Mouse (Mus musculus): ENCODE measurements around the gene Fzd1. TPM values are rescaled to one million over a fixed set of nuclear protein-coding genes. Genes with fewer than 3 reads are reported as not detected.

Gene Fzd1
- polyA plus RNA-seq, 1 experiment = 27.6 TPM

DNA sequence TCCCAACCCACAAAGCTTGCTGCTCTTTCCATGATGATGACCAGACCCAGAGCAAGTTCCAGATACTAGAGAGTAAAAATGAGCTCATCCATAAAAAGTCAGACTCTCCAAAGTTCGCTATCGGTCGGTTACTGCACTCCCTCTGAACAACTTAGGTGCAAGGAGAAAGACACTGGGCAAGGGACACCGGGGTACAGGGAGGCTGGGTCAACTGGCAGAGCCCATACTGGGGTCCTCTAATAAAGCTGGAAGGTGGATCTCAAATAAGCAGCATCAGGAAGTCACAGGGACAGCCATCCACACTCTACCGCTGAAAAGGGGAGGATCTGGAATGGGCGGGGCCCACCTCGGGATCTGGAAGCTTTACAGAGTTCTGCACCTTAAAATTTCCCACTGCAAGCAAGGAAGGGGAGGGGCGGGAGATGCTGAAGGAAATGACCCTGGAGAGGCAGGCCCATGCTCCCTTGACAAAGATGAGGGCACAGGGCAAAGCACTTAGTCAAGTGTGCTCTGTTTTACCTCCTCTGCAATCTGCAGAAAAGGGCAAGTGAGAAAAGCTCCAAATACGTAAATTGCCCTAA, 3.0 kb downstream of the Fzd1 start:
- 55% methylated on average over 9 of the region's 9 CpGs for WGBS
- TF ChIP-seq POLR2A (IDR thresholded peaks at IDR 0.05; ENCODE audit: low read depth, low read length) (no peak), CTCF (IDR thresholded peaks at IDR 0.05; ENCODE audit: extremely low read depth, insufficient read depth, insufficient read length, insufficient replicate concordance) (no peak)
- Histone ChIP-seq H3K4me3 (ENCODE audit: extremely low read depth, insufficient read depth, insufficient read length) (no peak overlapping the region), H3K36me3 (ENCODE audit: control insufficient read depth, insufficient read depth, low read length) (no peaks in the 10 kb centered on the region), H3K27me3 (ENCODE audit: control insufficient read depth, insufficient read depth, low read length) (peaks cover 8% of the 10 kb centered on the region; the same call in 1 of the 2 replicates), H3K27ac (ENCODE audit: insufficient read depth, low read length) (no peak overlapping the region), H3K4me1 (ENCODE audit: control insufficient read depth, insufficient read depth, insufficient read length) (no peaks in the 10 kb centered on the region)
- DNase-seq (ENCODE audit: low read depth in 1 of 2, low spot score in 2 of 2) = no peak

DNA sequence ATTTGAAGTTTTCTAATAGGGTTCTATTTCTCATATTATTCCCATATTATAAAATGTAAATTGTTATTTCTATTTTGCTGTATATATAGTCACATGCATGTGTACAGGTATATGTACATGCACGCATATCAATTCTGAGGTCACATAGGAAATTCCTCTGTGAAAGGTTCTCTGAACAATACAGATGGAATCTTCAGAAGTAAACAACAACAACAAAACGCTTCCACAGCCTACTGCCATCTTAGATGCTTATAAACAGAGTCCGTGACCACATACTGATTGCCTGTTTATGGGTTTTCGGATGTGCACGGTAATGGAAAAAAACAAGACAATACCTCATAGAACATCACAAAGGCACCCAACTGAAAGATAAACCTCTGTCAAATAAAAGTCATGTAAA, 4.7 kb downstream of the Fzd1 start:
- Histone ChIP-seq H3K36me3 (ENCODE audit: control insufficient read depth, insufficient read depth, low read length) (no peaks in the 10 kb centered on the region), H3K4me3 (ENCODE audit: extremely low read depth, insufficient read depth, insufficient read length) (no peak overlapping the region), H3K27ac (ENCODE audit: insufficient read depth, low read length) (no peak overlapping the region), H3K27me3 (ENCODE audit: control insufficient read depth, insufficient read depth, low read length) (peaks cover 8% of the 10 kb centered on the region; the same call in 1 of the 2 replicates), H3K4me1 (ENCODE audit: control insufficient read depth, insufficient read depth, insufficient read length) (no peaks in the 10 kb centered on the region)
- no peak for DNase-seq (ENCODE audit: low read depth in 1 of 2, low spot score in 2 of 2)
- 85% methylated on average over 5 of the region's 5 CpGs for WGBS
- TF ChIP-seq CTCF (IDR thresholded peaks at IDR 0.05; ENCODE audit: extremely low read depth, insufficient read depth, insufficient read length, insufficient replicate concordance) (no peak), POLR2A (IDR thresholded peaks at IDR 0.05; ENCODE audit: low read depth, low read length) (no peak)

DNA sequence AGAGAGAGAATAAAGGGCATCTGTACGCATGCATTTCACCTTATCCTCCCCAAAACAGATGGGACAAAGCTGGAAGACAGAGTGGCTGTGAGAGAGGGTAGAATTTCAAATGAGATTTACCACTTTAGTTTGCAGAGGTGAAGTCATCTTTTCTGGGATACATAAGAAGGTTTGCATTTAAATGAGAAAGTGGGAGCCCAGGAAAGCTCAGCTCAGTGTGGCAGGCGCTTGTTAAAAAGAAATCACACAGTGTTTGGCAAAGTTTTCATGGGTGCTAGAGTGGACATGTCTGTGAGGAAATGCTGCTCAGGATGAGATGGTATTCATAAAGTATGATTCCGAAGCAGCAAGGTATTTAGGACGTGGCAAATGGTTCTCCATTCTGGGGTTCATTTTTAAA, 15.1 kb downstream of the Fzd1 start:
- no peak for DNase-seq (ENCODE audit: low read depth in 1 of 2, low spot score in 2 of 2)
- Histone ChIP-seq H3K4me3 (ENCODE audit: extremely low read depth, insufficient read depth, insufficient read length) (no peak overlapping the region), H3K4me1 (ENCODE audit: control insufficient read depth, insufficient read depth, insufficient read length) (no peaks in the 10 kb centered on the region), H3K36me3 (ENCODE audit: control insufficient read depth, insufficient read depth, low read length) (no peaks in the 10 kb centered on the region), H3K27me3 (ENCODE audit: control insufficient read depth, insufficient read depth, low read length) (no peaks in the 10 kb centered on the region), H3K27ac (ENCODE audit: insufficient read depth, low read length) (no peak overlapping the region)
- no peak for TF ChIP-seq POLR2A (IDR thresholded peaks at IDR 0.05; ENCODE audit: low read depth, low read length)
- TF ChIP-seq CTCF (IDR thresholded peaks at IDR 0.05; ENCODE audit: extremely low read depth, insufficient read depth, insufficient read length, insufficient replicate concordance) = no peak
- 84% methylated on average over 4 of the region's 4 CpGs for WGBS

GRCm38 (mm10) chr5:4737013-4737412, 20.8 kb downstream of the Fzd1 start:
- TF ChIP-seq POLR2A (IDR thresholded peaks at IDR 0.05; ENCODE audit: low read depth, low read length) (no peak), CTCF (IDR thresholded peaks at IDR 0.05; ENCODE audit: extremely low read depth, insufficient read depth, insufficient read length, insufficient replicate concordance) (no peak)
- WGBS = 70% methylated on average over 6 of the region's 6 CpGs

DNA sequence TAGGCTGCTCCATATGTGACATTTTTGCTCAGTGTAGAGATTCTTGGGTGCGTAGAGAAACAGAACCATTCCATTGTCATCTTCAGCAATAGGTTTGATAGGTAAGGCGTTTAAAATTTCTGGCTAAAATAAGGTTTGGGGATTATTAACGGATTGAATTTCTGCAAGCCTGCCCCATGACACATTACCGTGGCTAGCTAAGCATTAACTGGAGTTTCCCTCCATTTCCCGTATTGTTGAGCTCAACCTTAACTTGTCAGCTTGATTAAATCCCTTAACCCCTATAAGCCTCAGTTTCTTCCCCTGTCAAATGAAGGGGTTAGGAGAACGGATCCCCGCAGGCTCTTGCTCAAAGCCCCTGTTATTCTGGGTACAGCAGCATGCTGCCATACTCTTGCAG, 22.4 kb downstream of the Fzd1 start:
- no peak overlapping the region for H3K4me3 ChIP-seq (ENCODE audit: extremely low read depth, insufficient read depth, insufficient read length)

More at GRCm38 (mm10) chr5:4737013-4737412, 20.8 kb downstream of the Fzd1 start:
- DNase-seq (ENCODE audit: low read depth in 1 of 2, low spot score in 2 of 2) = no peak
- H3K36me3 ChIP-seq (ENCODE audit: control insufficient read depth, insufficient read depth, low read length) = no peaks in the 10 kb centered on the region
- H3K4me1 ChIP-seq (ENCODE audit: control insufficient read depth, insufficient read depth, insufficient read length) = no peaks in the 10 kb centered on the region
- H3K27me3 ChIP-seq (ENCODE audit: control insufficient read depth, insufficient read depth, low read length) = no peaks in the 10 kb centered on the region
- no peak overlapping the region for H3K4me3 ChIP-seq (ENCODE audit: extremely low read depth, insufficient read depth, insufficient read length)
- no peak overlapping the region for H3K27ac ChIP-seq (ENCODE audit: insufficient read depth, low read length)

DNA sequence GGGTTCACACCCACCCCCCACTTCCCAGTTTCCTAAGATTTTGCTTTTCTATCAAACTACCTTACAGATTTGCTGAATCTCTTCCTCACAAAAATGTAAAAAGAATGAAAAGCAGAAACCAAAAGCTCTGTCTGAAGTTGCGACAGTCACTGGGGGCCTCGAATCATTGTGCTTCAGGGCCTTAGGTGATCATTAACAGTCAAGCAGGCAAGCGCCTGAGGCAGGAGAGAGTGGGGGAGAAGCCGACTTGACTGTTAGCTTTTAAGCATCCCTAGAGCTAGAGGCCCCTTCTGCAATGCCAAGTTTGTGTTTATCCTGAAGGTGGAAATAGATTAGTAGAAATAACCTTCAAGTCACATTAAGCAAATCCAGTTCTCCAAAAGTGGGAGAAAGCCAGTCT, 24.6 kb downstream of the Fzd1 start:
- DNase-seq (ENCODE audit: low read depth in 1 of 2, low spot score in 2 of 2) = no peak
- H3K36me3 ChIP-seq (ENCODE audit: control insufficient read depth, insufficient read depth, low read length) = no peaks in the 10 kb centered on the region
- no peaks in the 10 kb centered on the region for H3K4me1 ChIP-seq (ENCODE audit: control insufficient read depth, insufficient read depth, insufficient read length)
- H3K4me3 ChIP-seq (ENCODE audit: extremely low read depth, insufficient read depth, insufficient read length) = no peak overlapping the region
- TF ChIP-seq CTCF (IDR thresholded peaks at IDR 0.05; ENCODE audit: extremely low read depth, insufficient read depth, insufficient read length, insufficient replicate concordance) (no peak), POLR2A (IDR thresholded peaks at IDR 0.05; ENCODE audit: low read depth, low read length) (no peak)
- no peak overlapping the region for H3K27ac ChIP-seq (ENCODE audit: insufficient read depth, low read length)
- 82% methylated on average over 4 of the region's 4 CpGs for WGBS
- H3K27me3 ChIP-seq (ENCODE audit: control insufficient read depth, insufficient read depth, low read length) = no peaks in the 10 kb centered on the region

More for the DNA sequence above, 22.4 kb downstream of the Fzd1 start:
- TF ChIP-seq CTCF (IDR thresholded peaks at IDR 0.05; ENCODE audit: extremely low read depth, insufficient read depth, insufficient read length, insufficient replicate concordance) (no peak), POLR2A (IDR thresholded peaks at IDR 0.05; ENCODE audit: low read depth, low read length) (no peak)
- Histone ChIP-seq H3K27ac (ENCODE audit: insufficient read depth, low read length) (no peak overlapping the region), H3K4me1 (ENCODE audit: control insufficient read depth, insufficient read depth, insufficient read length) (no peaks in the 10 kb centered on the region), H3K36me3 (ENCODE audit: control insufficient read depth, insufficient read depth, low read length) (no peaks in the 10 kb centered on the region), H3K27me3 (ENCODE audit: control insufficient read depth, insufficient read depth, low read length) (no peaks in the 10 kb centered on the region)
- DNase-seq (ENCODE audit: low read depth in 1 of 2, low spot score in 2 of 2) = no peak
- 88% methylated on average over 7 of the region's 7 CpGs for WGBS

All from spleen, adult 2 months (tissue).